Mouse (Mus musculus) embryonic facial prominence, embryonic 10.5 days (tissue): ENCODE results near the gene Rabgap1l. TPM values are rescaled to one million over a fixed set of nuclear protein-coding genes. Genes with fewer than 3 reads are reported as not detected.

ENCODE experiments used
- DNase-seq: peaks from one replicate; pipeline ENCODE4 v3.0.0-alpha.2; 2017; ENCODE audit warnings: low spot score
- H3K27ac ChIP-seq: fragments of 300-500 bp; sonication (generic); replicated peaks from 2 replicates; pipeline ENCODE4 v1.5.1; 2016; ENCODE audit warnings: mild to moderate bottlenecking
- H3K27me3 ChIP-seq: fragments of 300-500 bp; sonication (generic); replicated peaks from 2 replicates; pipeline ENCODE4 v1.6.1; 2016; ENCODE audit warnings: low read depth, mild to moderate bottlenecking; ENCODE audit not compliant: poor library complexity, severe bottlenecking
- H3K36me3 ChIP-seq: fragments of 300-500 bp; sonication (generic); replicated peaks from 2 replicates; pipeline ENCODE4 v1.6.1; 2016; ENCODE audit warnings: mild to moderate bottlenecking, moderate library complexity
- H3K4me1 ChIP-seq: fragments of 300-500 bp; sonication (generic); 2 replicates; pipeline ENCODE4 v1.6.1; 2016
- H3K4me3 ChIP-seq: fragments of 300-500 bp; sonication (generic); 2 replicates; pipeline ENCODE4 v1.5.1; 2016; ENCODE audit warnings: mild to moderate bottlenecking, moderate library complexity
- H3K9me3 ChIP-seq: fragments of 300-500 bp; sonication (generic); 2 replicates; pipeline ENCODE4 v1.6.1; 2016; ENCODE audit warnings: mild to moderate bottlenecking
- WGBS: fragments of 180-500 bp; shearing (Covaris S2); methylation state at CpG from one replicate; pipeline ENCODE4 v1.1.7; 2016; 5-methylcytosine and 5-hydroxymethylcytosine counted together
- polyA plus RNA-seq: library from polyadenylated mRNA; unstranded; fragments of >200 nt; fragmentation: Nextera tagmentation; extraction: Ambion mirVana; gene quantifications from 2 replicates; pipeline ENCODE4 v1.2.1, GENCODE M21; 2016

Rabgap1l gene
- polyA plus RNA-seq, 1 experiment from 2014 or later: 11.2 TPM

- Histone ChIP-seq H3K4me3 (no peak overlapping the region), H3K27me3 (no peaks in the 10 kb centered on the region), H3K27ac (no peak overlapping the region), H3K9me3 (no peaks in the 10 kb centered on the region), H3K4me1 (no peaks in the 10 kb centered on the region), H3K36me3 (no peaks in the 10 kb centered on the region)
- WGBS: 87% methylated on average over 2 of the region's 2 CpGs
- DNase-seq: no peak
These were observed 555.0 kb downstream of the Rabgap1l start for GRCm38 (mm10) chr1:160237981-160238380.

GRCm38 (mm10) chr1:160233921-160234320 is 559.1 kb downstream of the Rabgap1l start:
- H3K27ac ChIP-seq: no peak overlapping the region
- no peak overlapping the region for H3K4me3 ChIP-seq
- H3K9me3 ChIP-seq: no peaks in the 10 kb centered on the region
- H3K36me3 ChIP-seq: no peaks in the 10 kb centered on the region
- H3K4me1 ChIP-seq: no peaks in the 10 kb centered on the region
- no peaks in the 10 kb centered on the region for H3K27me3 ChIP-seq
- DNase-seq: no peak

- H3K4me3 ChIP-seq: no peak overlapping the region
- no peaks in the 10 kb centered on the region for H3K4me1 ChIP-seq
- no peaks in the 10 kb centered on the region for H3K27me3 ChIP-seq
- no peak overlapping the region for H3K27ac ChIP-seq
- DNase-seq: no peak
- no peaks in the 10 kb centered on the region for H3K36me3 ChIP-seq
- 90% methylated on average over 3 of the region's 3 CpGs for WGBS
- no peaks in the 10 kb centered on the region for H3K9me3 ChIP-seq
These were observed 560.9 kb downstream of the Rabgap1l start for GRCm38 (mm10) chr1:160232113-160232512.

- H3K4me3 ChIP-seq: no peak overlapping the region
- no peaks in the 10 kb centered on the region for H3K27me3 ChIP-seq
- no peak for DNase-seq
- no peaks in the 10 kb centered on the region for H3K36me3 ChIP-seq
- no peaks in the 10 kb centered on the region for H3K9me3 ChIP-seq
- no peak overlapping the region for H3K27ac ChIP-seq
- 65% methylated on average over 4 of the region's 4 CpGs for WGBS
- H3K4me1 ChIP-seq: no peaks in the 10 kb centered on the region
These were observed 562.0 kb downstream of the Rabgap1l start for GRCm38 (mm10) chr1:160231013-160231412.

GRCm38 (mm10) chr1:160227850-160228249 is 565.2 kb downstream of the Rabgap1l start:
- no peaks in the 10 kb centered on the region for H3K4me1 ChIP-seq
- H3K36me3 ChIP-seq: no peaks in the 10 kb centered on the region
- no peak for DNase-seq
- no peaks in the 10 kb centered on the region for H3K27me3 ChIP-seq
- no peaks in the 10 kb centered on the region for H3K9me3 ChIP-seq
- no peak overlapping the region for H3K4me3 ChIP-seq
- H3K27ac ChIP-seq: no peak overlapping the region

- WGBS: 88% methylated on average over 4 of the region's 4 CpGs
- no peak overlapping the region for H3K27ac ChIP-seq
- no peaks in the 10 kb centered on the region for H3K27me3 ChIP-seq
- no peak for DNase-seq
- no peak overlapping the region for H3K4me3 ChIP-seq
- no peaks in the 10 kb centered on the region for H3K36me3 ChIP-seq
- no peaks in the 10 kb centered on the region for H3K4me1 ChIP-seq
- no peaks in the 10 kb centered on the region for H3K9me3 ChIP-seq
These were observed 565.8 kb downstream of the Rabgap1l start for GRCm38 (mm10) chr1:160227196-160227595.

- no peak overlapping the region for H3K27ac ChIP-seq
- no peaks in the 10 kb centered on the region for H3K4me1 ChIP-seq
- WGBS: 51% methylated on average over 2 of the region's 2 CpGs
- no peak overlapping the region for H3K4me3 ChIP-seq
- H3K27me3 ChIP-seq: no peaks in the 10 kb centered on the region
- H3K36me3 ChIP-seq: no peaks in the 10 kb centered on the region
- DNase-seq: no peak
- no peaks in the 10 kb centered on the region for H3K9me3 ChIP-seq
These were observed 568.9 kb downstream of the Rabgap1l start for GRCm38 (mm10) chr1:160224093-160224492.

- H3K27ac ChIP-seq: no peak overlapping the region
- H3K27me3 ChIP-seq: no peaks in the 10 kb centered on the region
- no peak for DNase-seq
- 89% methylated on average over 3 of the region's 3 CpGs for WGBS
- H3K36me3 ChIP-seq: no peaks in the 10 kb centered on the region
- no peak overlapping the region for H3K4me3 ChIP-seq
- H3K9me3 ChIP-seq: no peaks in the 10 kb centered on the region
- H3K4me1 ChIP-seq: peaks cover 8% of the 10 kb centered on the region; the same call in 1 of the 2 replicates
These were observed 575.1 kb downstream of the Rabgap1l start for GRCm38 (mm10) chr1:160217898-160218297.

GRCm38 (mm10) chr1:160214171-160214570 is 578.8 kb downstream of the Rabgap1l start:
- Histone ChIP-seq H3K4me1 (peaks cover 24% of the 10 kb centered on the region), H3K27ac (peak overlapping the region; percentile 98; the same call in 1 of the 2 replicates), H3K36me3 (peaks cover 2% of the 10 kb centered on the region), H3K9me3 (no peaks in the 10 kb centered on the region), H3K4me3 (peak overlapping the region; percentile 85), H3K27me3 (no peaks in the 10 kb centered on the region)
- WGBS: 76% methylated on average over 7 of the region's 7 CpGs
- no peak for DNase-seq

- peak within 1 kb of the TSS; percentile 98 for H3K27ac ChIP-seq
- no peaks in the 10 kb centered on the region for H3K9me3 ChIP-seq
- DNase-seq: peak; percentile 99
- H3K4me1 ChIP-seq: peaks cover 24% of the 10 kb centered on the region
- under 1% methylated on average over 76 of the region's 76 CpGs for WGBS
- H3K27me3 ChIP-seq: no peaks in the 10 kb centered on the region
- H3K4me3 ChIP-seq: peak within 1 kb of the TSS; percentile 85
- peaks cover 11% of the 10 kb centered on the region for H3K36me3 ChIP-seq
These were observed 580.0 kb downstream of the Rabgap1l start, which contains the start of gene Cacybp for GRCm38 (mm10) chr1:160212703-160213669. Gene Cacybp, minus strand, starts transcription at chr1:160212875.

GRCm38 (mm10) chr1:160212123-160212691 is 580.8 kb downstream of the Rabgap1l start:
- peaks cover 24% of the 10 kb centered on the region for H3K4me1 ChIP-seq

GRCm38 (mm10) chr1:160211597-160212122 is 581.4 kb downstream of the Rabgap1l start:
- Histone ChIP-seq H3K36me3 (peaks cover 24% of the 10 kb centered on the region), H3K27ac (peak overlapping the region; percentile 98), H3K27me3 (no peaks in the 10 kb centered on the region), H3K9me3 (no peaks in the 10 kb centered on the region), H3K4me3 (peak overlapping the region; percentile 85), H3K4me1 (peaks cover 24% of the 10 kb centered on the region)
- no peak for DNase-seq
- WGBS: 3% methylated on average over 8 of the region's 8 CpGs

More at GRCm38 (mm10) chr1:160212123-160212691, 580.8 kb downstream of the Rabgap1l start:
- peaks cover 19% of the 10 kb centered on the region for H3K36me3 ChIP-seq
- H3K27ac ChIP-seq: peak overlapping the region; percentile 98
- peak overlapping the region; percentile 85 for H3K4me3 ChIP-seq
- H3K27me3 ChIP-seq: no peaks in the 10 kb centered on the region
- H3K9me3 ChIP-seq: no peaks in the 10 kb centered on the region
- no peak for DNase-seq
- under 1% methylated on average over 45 of the region's 45 CpGs for WGBS
